Mouse (Mus musculus) olfactory bulb, adult 2 months (tissue): Measurements from ENCODE around the gene Enox1. TPM values are rescaled to one million over a fixed set of nuclear protein-coding genes. Genes with fewer than 3 reads are reported as not detected.

ENCODE experiments used
- H3K27ac ChIP-seq: fragments of 200-500 bp; 2 replicates; pipeline ENCODE4 v1.5.1; 2012; ENCODE audit warnings: low read depth, low read length; ENCODE audit not compliant: insufficient read depth
- H3K4me1 ChIP-seq: fragments of 200-500 bp; 2 replicates; pipeline ENCODE4 v1.6.1; 2012; ENCODE audit warnings: low read length; ENCODE audit not compliant: control insufficient read depth, insufficient read depth
- H3K4me3 ChIP-seq: fragments of 200-500 bp; 2 replicates; pipeline ENCODE4 v1.5.1; 2012; ENCODE audit warnings: mild to moderate bottlenecking, low read depth, low read length, moderate library complexity; ENCODE audit not compliant: insufficient read depth
- CTCF ChIP-seq: fragments of 200-500 bp; IDR thresholded peaks from 2 replicates; pipeline ENCODE4 v1.5.1; 2012; ENCODE audit warnings: low read depth, mild to moderate bottlenecking, low read length, moderate library complexity; ENCODE audit not compliant: insufficient read depth
- POLR2A ChIP-seq: fragments of 200-500 bp; IDR thresholded peaks from 2 replicates; pipeline ENCODE4 v1.6.1; 2012; ENCODE audit warnings: mild to moderate bottlenecking, low read depth, low read length, moderate library complexity; ENCODE audit not compliant: insufficient read depth
- WGBS: fragments of 180-500 bp; shearing (Covaris S2); methylation state at CpG from one replicate; pipeline ENCODE4 v1.1.7; 2018; 5-methylcytosine and 5-hydroxymethylcytosine counted together
- polyA plus RNA-seq: library from polyadenylated mRNA; stranded (reverse); fragments of >200 nt; gene quantifications from 2 replicates; pipeline ENCODE4 v1.2.4, GENCODE M21; 2012; ENCODE audit warnings: low replicate concordance; ENCODE audit not compliant: missing spikeins, insufficient read depth, insufficient read length

The Enox1 gene
- polyA plus RNA-seq, 1 experiment: not detected

DNA sequence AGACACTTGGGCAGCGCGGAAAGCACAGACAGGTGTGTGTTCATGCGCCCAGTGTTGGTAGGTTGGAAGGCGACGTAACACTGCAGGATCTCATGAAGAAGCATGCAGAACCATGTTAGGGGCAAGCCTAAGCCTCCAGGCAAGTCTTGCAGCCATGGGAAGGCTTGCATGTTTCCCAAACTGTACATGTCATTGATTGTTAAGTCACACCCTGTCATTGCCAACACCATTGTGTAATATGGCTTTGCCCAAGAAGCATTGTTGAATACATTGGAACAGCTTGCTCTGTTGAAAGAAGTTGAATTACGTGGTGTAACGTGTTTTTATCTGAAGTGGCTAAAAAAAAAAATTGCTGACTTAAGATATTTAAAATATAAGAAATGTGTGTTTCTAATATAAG lies 162.8 kb downstream of the Enox1 start:
- TF ChIP-seq CTCF: no peak
- no peak for TF ChIP-seq POLR2A
- no peak overlapping the region for H3K27ac ChIP-seq
- H3K4me1 ChIP-seq: peaks cover 2% of the 10 kb centered on the region; the same call in 1 of the 2 replicates
- WGBS: 85% methylated on average over 7 of the region's 7 CpGs
- H3K4me3 ChIP-seq: no peak overlapping the region

DNA sequence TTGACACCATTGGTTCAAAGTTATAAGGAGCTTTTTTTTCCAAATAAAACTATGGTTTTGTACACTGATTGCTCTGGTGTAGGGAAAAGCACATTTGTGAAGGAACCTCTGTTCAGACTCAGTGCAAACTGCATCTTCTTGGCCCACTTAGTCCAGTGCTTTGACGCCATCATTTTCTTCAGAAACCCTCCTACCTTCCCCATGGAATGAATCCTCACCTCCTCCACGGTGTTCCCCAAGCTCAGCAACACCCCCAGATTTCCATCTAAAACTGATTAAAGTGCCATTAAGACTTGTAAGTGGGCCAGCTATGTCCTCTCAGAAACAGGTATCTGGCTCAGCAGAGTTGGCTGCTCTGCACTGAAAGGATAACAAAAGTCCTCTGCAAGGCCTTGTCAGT lies 167.8 kb downstream of the Enox1 start:
- no peak for TF ChIP-seq POLR2A
- TF ChIP-seq CTCF: no peak
- 77% methylated on average over 2 of the region's 2 CpGs for WGBS
- no peak overlapping the region for H3K27ac ChIP-seq
- no peak overlapping the region for H3K4me3 ChIP-seq
- peaks cover under 1% of the 10 kb centered on the region; the same call in 1 of the 2 replicates for H3K4me1 ChIP-seq

DNA sequence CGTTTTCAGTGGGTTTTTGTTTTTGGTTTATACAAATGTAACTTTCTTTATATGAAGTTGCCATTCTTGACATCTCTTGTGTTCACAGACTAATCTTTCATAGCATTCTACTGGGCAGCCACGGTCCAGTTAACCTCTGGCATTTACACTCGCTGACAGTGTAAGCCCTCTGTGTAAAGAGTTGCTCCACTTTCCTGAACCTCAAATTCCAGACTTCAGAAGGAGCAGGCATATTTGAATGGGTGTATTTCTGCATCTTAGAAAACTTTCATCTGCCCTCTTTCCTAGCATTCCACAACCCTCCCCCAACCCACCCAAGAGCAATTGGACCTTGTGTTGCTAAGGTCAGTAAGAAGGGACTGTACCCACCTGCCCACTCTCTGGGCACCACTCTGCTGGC lies 171.1 kb downstream of the Enox1 start:
- TF ChIP-seq POLR2A: no peak
- TF ChIP-seq CTCF: no peak
- WGBS: 72% methylated on average over 3 of the region's 3 CpGs
- Histone ChIP-seq H3K4me3 (no peak overlapping the region), H3K27ac (no peak overlapping the region), H3K4me1 (no peaks in the 10 kb centered on the region)

DNA sequence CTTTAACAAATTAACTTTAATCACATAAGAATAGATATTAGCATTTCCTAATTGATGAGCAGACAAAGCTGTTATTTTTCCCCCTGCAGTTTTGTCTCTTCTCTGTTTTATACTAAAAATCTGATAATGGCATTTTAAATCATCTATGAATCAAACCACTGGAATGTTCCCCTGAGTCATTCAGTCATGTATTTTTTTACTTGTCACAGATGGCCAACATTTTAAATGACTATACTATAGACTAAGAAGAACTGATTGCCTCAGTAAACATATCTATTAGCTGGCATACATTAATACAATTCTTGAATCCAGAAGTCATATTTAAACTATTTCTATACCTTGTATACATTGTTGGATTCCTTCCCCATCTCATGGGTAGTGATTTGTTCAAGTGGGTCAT lies 173.2 kb downstream of the Enox1 start:
- Histone ChIP-seq H3K4me1 (no peaks in the 10 kb centered on the region), H3K4me3 (no peak overlapping the region), H3K27ac (no peak overlapping the region)
- TF ChIP-seq POLR2A: no peak
- no peak for TF ChIP-seq CTCF

DNA sequence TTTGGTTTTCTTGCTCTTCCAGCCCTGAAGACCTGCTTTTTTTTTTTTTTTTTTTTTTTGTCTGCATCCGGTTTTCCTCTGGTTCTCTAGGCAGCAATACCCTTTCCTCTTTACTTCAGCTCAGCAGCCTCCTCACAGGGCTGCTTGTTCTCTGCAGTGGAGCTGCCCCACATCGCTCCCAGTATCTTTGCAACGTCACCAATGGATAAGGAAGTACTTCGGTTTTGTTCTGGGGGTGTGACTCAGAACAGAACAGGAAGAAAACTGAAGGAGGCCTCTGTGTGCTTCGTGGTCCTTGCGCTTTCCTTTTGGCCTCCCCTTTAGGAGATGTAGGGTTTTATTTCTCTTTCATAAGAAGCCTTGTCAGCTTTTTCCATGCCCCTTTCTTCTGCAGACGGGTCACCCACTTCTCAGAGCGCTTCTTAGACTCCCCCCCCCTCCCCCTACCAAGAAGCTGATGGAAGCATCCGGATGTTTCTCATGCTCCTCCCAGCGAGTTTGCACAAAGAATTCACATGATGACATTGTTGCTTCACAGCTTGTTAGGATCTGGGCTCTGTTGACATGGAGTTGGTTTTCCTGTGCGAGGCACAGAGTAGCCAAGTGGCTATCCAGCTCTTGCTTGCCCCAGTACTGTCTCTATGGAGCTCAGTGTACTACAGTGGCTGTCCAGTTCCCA lies 187.2 kb downstream of the Enox1 start:
- peaks cover 8% of the 10 kb centered on the region for H3K4me1 ChIP-seq
- no peak for TF ChIP-seq POLR2A
- no peak for TF ChIP-seq CTCF
- no peak overlapping the region for H3K4me3 ChIP-seq
- 43% methylated on average over 11 of the region's 11 CpGs for WGBS
- H3K27ac ChIP-seq: peak overlapping the region; percentile 29; the same call in 1 of the 2 replicates

DNA sequence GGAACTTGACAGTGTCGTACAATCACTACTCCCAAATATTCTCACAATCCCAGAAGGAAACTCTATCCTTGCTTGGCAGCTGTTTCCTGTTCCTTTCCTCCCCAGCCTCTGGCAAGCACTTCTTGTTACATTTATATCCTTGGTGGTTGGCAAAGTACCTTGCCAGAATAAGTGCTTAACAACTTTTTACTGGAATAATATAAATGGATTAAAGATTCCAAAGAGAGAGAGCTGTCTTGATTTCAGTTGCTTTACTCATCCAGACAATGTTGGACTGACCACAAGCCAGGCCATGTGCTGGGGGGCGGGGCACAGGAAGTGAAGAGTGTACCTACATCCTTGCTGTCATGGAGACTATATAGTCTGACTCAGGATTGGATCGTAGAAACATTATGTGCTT lies 189.7 kb downstream of the Enox1 start:
- Histone ChIP-seq H3K4me3 (no peak overlapping the region), H3K4me1 (peaks cover 10% of the 10 kb centered on the region), H3K27ac (no peak overlapping the region)
- TF ChIP-seq POLR2A: no peak
- TF ChIP-seq CTCF: no peak
- 89% methylated on average over 3 of the region's 3 CpGs for WGBS

DNA sequence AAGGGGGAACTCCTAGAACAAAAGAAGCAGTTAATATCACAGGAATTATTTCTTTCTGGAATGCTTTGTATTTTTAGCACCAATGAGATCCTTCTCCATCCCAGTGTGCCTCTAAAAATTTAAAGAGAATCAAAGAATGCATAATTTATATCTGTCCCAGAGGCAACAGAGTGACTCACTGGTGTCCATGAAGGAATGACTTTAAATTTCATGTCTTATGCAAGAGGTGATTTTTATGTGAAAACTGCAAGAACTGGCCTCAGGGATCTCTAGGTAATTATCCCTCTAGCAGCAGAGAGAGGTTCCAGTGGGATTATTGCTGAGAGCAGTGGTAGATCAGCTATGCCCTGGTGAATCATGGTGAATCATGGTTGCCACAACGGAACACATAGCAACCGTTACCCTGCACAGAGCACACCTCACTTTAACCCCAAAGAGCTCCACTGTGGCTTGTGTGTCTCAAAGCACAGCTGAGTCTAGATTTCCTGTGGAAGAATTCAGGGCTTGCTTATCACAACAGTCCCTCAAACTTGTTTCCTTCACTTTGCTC lies 195.3 kb downstream of the Enox1 start:
- Histone ChIP-seq H3K4me1 (peaks cover 4% of the 10 kb centered on the region; the same call in 1 of the 2 replicates), H3K27ac (no peak overlapping the region), H3K4me3 (no peak overlapping the region)
- TF ChIP-seq POLR2A: no peak
- TF ChIP-seq CTCF: no peak
- WGBS: 24% methylated on average over 2 of the region's 2 CpGs

DNA sequence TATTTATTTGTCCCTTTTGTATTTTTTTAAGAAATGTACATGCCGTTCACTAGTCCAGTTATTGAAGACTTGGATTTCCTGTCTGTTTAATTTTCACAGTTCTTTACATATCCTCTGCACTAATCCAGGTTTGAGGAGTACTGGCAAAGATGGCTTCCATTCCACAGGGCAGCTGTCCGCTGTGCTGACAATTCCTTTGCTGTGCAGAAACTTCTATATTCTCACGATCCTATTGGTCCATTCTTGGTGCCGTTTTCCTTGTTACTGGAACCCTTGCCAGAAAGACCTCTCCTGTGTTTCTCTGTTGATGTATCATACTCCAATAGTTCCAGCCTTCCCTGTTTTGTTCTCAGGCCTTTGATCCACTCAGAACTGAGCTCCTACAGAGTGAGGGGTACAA lies 206.1 kb downstream of the Enox1 start:
- TF ChIP-seq POLR2A (no peak), CTCF (no peak)
- Histone ChIP-seq H3K27ac (no peak overlapping the region), H3K4me3 (no peak overlapping the region), H3K4me1 (no peaks in the 10 kb centered on the region)
- 89% methylated on average over 4 of the region's 4 CpGs for WGBS

DNA sequence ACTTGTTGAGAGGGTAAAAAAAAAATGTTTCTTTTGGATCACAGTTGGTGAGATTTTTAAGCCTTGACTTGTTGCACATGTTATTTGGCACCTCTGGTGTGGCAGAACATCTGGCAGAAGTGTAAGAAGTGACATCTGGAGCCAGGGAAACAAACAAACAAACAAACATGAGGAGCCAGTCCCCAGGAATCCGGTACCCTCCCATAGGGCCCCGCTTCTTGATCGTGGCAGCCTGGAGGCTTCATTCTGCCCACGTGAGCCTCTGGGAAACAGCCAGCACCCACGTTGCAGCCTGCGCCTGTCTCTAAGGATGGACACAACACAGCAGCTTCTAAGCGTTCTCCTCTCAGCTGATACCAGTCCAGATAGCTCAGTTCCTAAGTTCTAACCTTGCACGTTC lies 211.8 kb downstream of the Enox1 start:
- Histone ChIP-seq H3K27ac (no peak overlapping the region), H3K4me3 (no peak overlapping the region), H3K4me1 (peaks cover 2% of the 10 kb centered on the region; the same call in 1 of the 2 replicates)
- TF ChIP-seq POLR2A (no peak), CTCF (no peak)
- 63% methylated on average over 8 of the region's 8 CpGs for WGBS
